Mouse (Mus musculus) embryo, embryonic 11.5 days (tissue): ENCODE measurements at regions not wholly inside any gene's neighbourhood (a gene's known extent, or its start where the extent isn't known, plus 50 kb on each side); places are given as distances from the start of the nearest gene placed in this dataset.

Experiments used
- DNase-seq: peaks from one replicate; pipeline ENCODE4 v3.0.0-alpha.2; 2012; ENCODE audit warnings: low read depth, low spot score

DNA sequence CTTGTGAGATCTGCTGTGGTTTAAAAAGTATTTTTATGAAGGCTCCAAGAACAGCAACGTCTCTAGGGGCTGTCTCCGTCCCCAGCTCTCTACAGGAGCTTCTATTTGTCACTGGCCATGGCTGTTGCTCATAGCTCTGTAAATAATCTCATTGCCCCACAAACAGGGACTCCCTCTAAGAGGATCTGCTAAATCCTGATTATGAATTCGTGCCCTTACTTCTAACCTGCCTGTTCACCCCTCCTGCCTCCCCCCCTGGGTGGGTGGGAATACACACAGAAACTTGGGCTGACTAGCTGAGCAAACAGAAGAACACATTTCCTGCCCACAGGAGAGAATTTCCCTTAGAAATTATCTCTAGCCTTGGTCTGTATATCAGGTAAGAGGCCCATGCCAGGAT lies 155.9 kb upstream of the Ncam1 start:
- DNase-seq, result no peak

DNA sequence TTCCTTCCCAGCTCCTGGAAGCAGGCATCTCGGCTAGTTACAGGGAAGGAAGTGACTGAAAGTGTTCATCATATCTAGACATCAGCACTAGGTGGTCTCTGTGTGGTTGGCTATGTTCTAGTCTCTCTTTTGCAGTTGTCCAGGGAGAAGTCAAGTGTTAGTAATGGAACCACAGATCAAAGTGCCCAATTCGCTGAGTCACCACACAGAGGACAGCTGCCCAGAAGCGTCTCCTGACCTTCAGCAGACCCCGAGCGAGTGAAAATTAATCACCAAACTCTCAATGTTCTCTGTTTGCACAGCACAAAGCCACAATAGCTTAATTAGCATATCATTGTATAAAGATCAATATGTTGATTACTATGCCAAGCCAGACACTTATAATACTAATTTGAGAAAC lies 151.6 kb upstream of the Ncam1 start:
- no peak for DNase-seq

DNA sequence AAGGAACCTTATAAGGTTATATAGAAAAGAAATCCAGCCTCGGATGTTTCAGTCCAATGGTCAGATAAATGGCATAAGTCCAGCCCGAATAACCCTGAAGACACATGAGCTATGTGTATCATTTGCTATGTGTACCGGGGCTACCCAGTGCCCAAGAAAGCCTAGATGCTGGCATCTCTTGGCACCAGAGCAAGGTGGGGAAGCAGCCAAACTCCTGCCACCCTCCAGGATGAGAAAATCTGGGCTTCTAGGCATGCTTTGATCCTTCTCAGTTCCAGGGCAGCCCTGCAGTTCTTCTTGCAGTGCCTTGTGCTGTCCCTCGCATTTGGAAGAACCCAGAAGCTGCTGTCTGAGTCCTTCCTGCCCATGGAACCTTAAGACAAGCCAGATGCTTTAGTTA lies 149.8 kb upstream of the Ncam1 start:
- DNase-seq, result no peak

DNA sequence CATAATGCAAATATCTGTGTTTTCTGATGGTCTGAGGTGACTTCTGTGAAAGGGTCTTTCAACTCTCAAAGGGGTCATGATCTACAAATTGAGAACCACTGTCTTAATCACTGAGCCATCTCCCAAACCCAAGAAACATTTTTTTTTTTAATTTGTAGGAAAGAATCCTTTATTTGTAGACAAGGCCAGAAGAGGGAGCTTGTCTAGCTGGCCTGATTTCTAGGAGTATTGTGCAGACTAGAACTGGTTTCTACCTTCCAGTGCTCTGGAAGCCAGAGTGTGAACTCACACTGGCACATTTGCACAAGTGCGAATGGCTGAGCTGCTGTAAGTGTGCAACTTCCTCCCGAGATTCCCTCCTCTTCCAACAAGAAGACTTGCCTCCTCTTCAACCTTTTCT lies 148.1 kb upstream of the Ncam1 start:
- no peak for DNase-seq

DNA sequence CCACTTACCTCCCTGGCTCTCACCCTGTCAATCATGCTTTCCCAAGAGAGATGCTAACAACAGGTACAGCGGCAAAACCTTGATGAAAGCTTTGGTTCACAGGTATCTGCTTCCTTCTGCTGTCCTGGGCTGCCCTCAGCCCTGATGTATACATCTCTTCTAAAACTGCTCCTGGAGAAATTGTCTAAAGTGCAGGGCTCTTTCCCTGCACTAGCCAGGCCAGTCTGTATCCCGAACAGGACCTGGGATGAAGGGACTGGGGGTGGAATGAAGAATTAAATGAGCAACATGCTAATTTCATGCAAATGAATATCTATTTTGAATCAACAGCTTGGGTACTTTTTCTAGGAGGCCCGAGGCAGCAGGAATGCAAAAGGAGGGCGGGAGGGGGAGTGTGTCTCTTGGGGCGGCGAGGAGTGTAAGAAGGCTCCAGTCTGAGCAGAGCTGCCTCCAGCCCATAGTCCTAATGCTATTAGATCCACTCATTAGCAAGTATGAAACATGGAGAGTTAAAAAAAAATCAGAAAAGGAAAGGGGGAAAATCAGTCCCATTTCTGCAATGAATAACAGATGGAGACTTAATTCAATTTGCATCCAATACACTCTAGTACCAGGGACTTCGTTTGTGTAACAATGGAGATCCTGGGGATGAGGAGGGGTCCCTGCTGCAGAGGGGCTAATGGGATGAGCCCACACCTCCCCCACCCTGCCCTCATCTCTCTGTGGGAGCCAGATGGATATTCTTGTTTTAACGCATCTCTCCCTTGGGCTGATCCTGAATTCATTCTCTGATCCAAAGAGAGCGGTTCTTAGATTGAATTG lies 137.0 kb upstream of the Ncam1 start:
- DNase-seq, result no peak

DNA sequence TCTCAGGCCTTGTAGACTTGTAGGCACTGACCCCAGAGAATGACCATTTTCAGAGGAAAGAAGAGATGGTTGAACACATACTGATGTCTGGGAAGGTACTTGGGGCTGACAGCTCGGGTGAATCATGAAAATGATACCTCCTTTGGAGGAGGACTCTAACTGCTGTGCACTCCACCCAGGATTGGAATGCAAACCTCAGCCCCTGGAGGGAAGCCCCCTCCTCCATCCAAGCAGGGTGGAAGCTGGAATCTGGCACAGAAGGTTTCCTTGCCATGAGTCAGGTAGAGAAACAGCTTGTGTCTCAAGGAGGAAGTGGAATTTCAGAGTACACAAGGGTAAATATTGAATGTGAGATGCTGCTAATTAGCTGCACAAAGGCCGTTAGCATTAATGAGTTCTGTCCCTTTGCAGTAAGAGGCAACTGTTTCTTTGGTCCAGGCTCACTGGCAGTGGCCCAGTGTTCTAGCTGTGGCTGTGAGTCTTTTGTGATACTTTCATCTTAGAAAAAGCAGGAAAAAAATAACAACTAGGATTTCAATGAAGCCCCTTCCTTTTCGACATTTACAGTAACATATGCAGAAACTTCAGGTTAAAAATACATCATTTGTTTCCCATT lies 129.4 kb upstream of the Ncam1 start:
- DNase-seq, result no peak

DNA sequence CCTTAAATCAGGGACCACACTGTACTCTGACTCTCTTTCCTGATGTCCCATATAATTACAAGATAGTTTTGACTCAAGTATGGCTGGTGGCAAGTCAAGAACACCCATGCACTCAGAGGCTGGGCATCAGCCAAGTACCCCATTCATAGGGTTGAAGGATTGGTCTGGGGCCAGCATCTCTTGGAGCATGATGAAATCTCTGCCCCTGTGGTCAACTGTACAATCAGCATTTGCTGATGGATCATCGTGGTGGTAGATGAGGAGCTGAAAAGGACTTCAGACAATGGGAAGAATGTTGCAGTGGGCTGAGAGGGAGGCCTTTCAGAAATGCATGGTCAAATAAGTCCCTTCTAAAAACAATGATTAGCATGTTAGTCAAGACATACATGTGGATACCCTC lies 128.6 kb upstream of the Ncam1 start:
- no peak for DNase-seq

DNA sequence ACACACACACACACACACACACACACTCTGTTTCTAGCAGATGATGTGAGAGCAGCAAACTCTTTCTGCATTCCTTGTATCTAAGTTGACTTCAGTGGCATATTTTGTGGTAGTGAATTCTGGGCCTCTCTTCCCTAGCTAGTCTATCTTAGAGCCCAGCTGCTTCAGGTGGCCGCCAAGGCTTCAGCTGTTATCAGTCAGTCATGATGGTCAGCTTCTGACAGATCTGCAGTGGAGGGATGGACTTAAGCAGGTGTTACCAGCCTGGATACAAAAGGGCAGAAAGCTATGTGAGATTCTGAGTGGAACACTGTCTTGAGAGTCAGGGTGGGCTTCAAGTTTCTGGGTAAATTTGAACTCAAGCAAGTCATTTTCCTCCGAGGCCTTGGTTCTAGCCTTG lies 127.1 kb upstream of the Ncam1 start:
- no peak for DNase-seq

DNA sequence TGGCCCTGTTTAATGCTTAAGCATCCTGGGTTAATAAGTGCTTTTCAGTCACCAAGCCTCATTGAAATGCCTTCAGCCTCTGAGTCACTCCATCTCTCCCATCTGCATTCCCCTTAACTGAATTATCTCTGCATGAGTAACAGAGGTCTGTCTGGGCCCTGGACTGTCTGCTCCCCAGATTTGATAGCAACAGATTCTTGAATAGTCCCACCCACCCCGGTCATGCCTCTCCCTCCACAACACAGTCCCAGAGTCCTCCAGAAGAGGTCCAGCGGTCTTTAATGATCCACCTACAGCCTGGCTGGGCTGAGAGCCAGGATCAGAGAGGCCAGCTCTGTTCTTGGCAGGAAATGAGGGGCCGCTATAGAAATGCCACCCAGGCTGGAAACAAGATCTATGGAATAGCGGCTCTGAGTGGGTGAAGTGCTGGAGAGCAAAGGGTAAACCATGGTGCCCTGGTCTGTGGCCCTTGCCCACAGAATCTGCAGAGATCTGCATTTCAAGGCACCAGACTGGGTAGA lies 125.3 kb upstream of the Ncam1 start:
- no peak for DNase-seq

DNA sequence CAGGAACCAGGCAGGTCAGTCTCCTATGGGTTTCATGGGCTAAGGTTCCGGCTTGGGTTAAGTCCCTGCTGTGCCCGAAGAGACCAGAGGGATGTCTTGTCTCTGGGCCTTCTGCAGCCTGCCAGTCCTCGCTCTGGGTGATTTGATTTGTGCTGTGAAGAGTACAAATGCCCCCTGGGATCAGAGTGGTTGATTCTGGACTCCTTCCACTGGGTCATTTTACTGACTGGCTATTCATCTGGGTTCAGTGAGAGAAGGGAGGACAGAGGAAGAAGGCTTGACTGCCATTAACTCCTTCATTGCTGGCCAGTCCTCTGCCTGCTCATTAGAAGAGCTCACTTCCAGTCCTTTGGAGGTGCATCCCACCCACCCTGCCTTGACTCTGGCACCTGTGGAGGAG lies 124.0 kb upstream of the Ncam1 start:
- no peak for DNase-seq

DNA sequence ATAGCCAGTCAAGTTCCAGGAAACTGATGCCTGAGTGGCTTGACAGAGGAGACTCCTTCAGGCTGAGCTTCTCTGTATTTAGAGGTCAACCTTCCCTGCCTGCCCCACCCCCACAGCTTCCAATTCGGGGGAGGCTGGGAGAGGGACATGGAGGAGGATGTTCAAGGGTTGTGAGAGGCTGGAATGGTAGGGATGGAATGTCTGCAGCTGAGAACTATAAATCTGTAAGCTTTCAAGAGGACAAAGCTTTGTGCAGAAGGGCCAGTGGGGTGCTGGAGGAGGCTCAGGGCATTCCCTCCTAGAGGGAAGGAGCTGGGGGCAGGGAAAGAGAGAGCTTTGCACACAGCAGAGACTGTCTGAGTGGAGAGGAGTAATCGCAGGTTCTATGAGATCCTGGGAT lies 123.4 kb upstream of the Ncam1 start:
- DNase-seq, result peak; percentile 47

DNA sequence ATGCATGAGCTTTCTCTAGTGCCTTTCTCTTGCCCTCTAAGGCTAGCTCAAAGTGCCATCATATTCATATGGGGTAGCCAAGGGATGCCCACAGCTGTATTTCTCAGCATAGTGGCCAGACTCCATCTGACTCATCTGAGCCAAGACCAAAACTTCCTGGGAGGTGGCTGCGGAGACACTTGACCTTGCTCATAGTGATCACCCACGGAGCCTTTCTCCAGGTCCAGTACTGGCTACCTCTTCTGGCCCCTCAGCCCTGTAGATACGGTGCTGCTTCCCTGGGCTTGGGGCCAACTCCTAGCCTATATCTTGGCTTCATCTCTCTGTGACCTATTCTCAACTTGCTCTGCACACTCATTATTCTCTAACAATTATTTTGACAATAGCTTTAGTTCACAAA lies 122.6 kb upstream of the Ncam1 start:
- no peak for DNase-seq

DNA sequence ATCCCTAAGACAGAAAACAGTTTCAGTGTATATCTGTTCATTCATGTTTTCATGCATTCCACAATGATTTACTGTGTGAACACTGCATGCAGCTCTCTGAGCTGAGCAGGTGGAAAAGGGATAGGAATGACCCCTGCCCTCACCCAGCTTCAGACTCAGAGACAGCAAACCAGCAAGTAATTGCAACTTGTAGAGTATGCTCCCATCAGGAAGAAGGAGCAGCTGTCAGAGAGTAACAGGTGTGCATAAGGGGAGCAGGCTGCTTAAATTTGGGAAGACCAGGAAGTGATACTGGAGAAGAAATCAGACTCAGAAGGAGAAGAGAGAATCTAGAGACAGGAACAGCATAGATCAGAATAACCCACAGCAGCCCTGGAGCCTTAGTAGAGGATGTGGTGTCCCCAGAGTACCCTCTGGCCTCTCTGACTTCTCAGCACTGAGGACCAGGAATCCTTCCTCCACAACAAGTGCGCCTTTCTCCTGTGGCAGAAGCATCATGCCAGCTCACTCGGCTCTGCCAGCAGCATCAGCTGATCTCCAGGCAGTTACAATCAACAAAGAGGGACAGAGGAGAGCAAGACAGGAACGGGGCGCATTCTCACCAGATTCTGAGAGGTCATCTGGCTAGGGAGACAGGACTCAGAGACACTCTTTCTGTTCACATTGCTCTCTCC lies 116.5 kb upstream of the Ncam1 start:
- DNase-seq, result no peak

DNA sequence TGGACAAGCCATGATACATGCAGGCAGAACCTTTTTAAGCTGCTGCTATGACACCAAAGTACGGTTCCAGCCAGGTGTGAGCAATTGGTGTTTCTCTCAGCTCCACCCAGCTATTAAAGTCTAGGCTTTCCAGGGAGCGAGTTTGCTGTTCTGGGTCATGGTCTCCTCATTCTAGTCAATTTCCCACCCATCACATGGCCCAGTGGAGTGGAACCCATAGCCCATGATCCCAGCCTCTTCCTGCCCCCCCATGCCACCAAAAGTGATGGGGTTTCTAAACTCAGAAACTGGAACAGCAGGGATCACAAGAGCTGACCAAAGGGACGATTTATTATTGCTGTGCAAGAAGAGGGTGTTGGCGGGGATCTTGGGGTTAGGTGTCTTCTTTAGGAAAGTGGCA lies 115.0 kb upstream of the Ncam1 start:
- DNase-seq, result no peak

DNA sequence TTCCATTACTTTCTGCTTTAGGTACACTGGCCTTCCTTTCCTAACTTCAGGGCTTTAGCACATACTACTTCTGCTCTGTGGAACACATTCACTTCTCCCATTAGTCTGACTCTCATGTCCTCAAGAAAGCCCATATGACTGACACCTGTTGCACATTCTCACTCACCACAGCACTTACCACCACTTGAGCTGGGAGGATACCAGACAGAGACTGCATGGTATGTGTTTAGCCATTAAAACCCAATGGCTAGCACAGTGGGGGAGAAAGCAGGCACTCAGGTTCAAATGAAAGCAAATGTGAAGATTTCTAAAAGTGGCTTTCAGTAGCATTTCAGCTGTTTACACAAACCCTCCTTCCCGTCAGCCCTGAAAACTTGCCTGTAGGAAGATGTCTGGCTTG lies 113.6 kb upstream of the Ncam1 start:
- DNase-seq, result no peak

DNA sequence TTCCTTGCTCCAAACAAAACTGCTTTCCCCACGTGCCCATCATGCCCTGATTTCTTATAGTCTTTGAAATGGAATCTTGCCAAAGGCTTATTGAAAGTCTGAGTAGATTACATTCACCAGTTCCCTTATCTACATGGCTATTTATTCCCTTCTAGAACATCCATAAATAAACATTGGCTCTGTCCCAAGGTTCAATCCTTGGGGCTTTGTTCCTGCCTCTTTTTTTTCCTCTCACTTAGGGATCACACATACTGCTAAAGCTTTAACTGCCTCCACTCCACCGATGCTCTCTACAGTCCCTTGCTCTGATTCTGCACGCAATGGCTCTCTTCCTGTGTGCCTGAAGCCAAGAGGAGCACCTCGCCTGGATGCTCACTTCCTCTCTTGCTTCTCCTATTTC lies 107.6 kb upstream of the Ncam1 start:
- DNase-seq, result no peak

DNA sequence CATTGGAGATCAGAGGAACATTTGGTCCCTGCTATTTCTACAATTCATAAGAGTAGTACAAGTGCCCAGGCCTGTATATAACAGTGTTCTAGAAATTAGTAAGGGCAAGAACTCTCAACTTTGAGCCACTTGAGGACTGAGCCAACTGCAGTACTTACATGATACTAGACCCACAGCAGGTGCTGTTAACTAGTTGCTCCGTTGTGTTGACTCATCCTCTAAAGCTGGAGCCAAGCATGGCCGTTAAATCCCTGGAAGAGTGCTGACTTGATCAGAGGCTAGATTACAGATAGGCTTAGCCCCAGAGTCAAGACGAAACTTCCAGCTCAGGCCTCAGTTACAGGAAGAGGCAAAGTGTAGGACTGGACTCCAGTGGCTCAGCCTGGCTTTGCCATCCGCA lies 107.0 kb upstream of the Ncam1 start:
- DNase-seq, result no peak

DNA sequence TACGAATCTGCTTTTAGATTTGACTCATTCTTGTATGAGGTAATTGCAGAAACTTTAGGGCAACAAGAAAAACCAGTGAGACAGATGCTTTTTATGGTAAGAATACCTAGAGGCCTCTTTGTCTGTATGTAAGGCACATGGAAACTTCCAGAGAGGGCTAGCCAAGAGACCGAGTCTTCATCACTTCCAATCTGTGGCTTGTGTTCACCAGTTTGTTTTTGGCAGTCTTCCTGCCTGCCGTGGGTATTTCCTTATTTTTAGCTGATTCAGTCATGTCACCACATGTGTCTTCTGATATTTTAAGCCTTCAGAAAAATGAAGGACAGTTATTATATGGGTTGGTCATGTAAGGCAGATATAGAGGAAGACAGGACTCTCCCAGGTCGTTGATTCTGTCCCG lies 100.2 kb upstream of the Ncam1 start:
- no peak for DNase-seq

DNA sequence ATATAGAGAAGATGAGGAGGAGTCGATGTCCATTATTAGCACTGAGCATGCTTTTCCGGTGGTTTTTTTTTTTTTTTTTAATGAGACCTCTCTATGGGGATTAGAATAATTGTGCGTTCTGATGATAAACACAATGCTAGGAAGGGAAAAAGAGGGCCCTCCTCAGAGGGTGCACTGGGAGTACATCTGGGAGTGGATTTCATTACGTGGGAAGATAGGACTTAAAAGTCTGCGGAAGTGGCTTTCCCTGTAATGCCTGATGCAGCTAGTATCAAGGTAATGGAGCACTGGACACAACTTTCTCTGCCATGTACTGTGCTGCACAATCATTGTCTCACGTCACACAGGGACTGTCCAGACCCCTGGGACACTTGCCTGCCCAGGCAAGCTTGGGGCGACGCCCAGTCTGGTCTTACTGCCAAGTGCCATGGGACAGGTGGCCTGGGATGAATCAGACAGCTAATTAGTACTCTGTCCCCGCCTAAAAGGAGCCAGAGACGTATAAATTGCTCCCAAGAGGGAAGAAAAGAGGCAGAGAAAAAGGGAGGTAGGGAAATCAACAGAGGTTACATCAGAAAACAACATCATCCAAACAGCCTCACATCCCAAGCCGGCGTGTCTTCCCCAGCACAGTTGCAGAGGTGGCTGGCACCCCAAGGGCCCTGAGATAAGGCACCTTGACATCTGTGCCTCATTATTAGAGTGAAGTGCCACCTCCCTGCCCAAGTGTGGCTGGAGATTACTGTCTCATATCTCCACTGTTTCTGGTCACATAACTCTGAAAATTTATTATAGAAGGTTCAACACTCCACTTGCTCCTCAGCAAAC lies 86.0 kb upstream of the Ncam1 start:
- DNase-seq, result no peak

DNA sequence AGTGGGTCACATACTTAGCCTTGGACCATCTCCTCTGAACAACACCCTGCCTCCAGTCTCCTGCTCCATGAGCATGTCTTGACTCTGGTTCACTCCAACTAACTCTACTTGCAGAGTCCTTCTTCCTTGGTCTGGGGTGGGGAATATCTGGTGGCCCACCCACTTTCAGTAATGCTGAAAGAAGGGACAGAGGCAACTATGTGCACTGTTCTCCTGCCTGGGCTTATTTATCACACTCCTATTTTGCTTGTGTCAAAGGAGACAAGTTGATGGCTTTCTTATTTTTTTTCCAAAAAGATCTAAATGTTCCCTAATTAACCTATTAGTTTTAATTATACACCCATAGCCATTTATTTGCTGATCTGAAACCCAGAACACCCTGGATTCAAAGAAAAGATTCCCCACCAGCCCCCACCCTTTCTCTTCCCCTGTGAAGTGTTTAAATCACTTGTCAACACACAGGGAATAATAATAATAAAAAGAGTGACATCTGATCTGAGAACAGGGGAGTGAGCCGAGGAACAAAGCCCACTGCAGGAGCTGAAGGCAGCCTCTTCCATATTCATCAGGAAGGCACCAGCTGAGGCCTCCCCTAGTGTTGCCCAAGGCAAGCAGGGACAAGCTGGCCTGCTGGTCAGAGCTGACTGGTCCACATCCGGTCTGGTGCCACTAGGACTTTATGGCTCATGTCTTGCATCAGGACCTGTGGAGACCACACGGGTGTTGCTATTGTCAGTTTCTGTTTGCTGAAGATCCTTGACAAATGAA lies 80.8 kb upstream of the Ncam1 start:
- DNase-seq, result peak; percentile 17

DNA sequence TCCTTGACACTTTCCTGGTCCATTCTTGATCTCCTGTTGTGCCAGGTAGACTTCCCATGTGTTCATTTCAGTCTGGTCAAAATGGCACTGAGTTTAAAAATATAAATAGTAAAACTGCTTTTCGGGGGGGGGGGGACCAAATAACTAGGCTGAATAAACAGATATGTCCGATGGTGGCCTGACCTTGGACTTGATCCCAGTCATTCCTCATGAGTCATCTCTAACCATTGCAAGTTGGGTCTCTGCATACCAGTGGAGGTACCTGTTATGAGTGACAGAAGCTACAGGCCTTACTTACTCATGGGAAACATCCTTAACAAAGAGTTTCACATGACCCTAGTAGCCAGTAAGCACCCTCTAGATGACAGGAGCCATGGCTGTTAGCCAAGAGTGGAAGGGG lies 76.2 kb upstream of the Ncam1 start:
- no peak for DNase-seq
